Mouse (Mus musculus): ENCODE data around the gene Cyp4f13. TPM values are rescaled to one million over a fixed set of nuclear protein-coding genes. Genes with fewer than 3 reads are reported as not detected.
A peak's percentile ranks its signal among the peaks of the same experiment; 100 is the strongest.

Gene Cyp4f13
- polyA plus RNA-seq (2012; rRNA removed): 45.0 and 112 TPM in 2 replicates

- Histone ChIP-seq H3K36me3 (ENCODE audit: control insufficient read depth, insufficient read depth, low read length) (0 out of 2 replicates have a peak, but pooled peaks cover 1% of the 10 kb centered on the region), H3K27ac (ENCODE audit: insufficient read depth, low read depth, low read length) (peak within 1 kb of the TSS; percentile 96), H3K4me3 (ENCODE audit: low read depth, low read length) (peak within 1 kb of the TSS; percentile 85), H3K4me1 (ENCODE audit: control insufficient read depth, insufficient read depth, insufficient read length, low read length) (peaks cover 25% of the 10 kb centered on the region), H3K27me3 (ENCODE audit: control insufficient read depth, insufficient read depth, low read length) (no peaks in the 10 kb centered on the region)
- peak; percentile 91; the same call in 1 of the 2 replicates for TF ChIP-seq POLR2A (IDR thresholded peaks at IDR 0.05; ENCODE audit: low read depth, low read length)
- no peak for TF ChIP-seq CTCF (IDR thresholded peaks at IDR 0.05; ENCODE audit: extremely low read depth, insufficient read length, insufficient replicate concordance, low read depth, low read length)
- WGBS: 2% methylated on average over 12 of the region's 12 CpGs
Measured at GRCm38 (mm10) chr17:32947215-32947914, at the start of gene Cyp4f13. Gene Cyp4f13 (minus strand): TSS chr17:32947402.

- peaks cover 6% of the 10 kb centered on the region; the same call in 1 of the 2 replicates for H3K36me3 ChIP-seq (ENCODE audit: control insufficient read depth, insufficient read depth, low read length)
- under 1% methylated on average over 21 of the region's 21 CpGs for WGBS
- TF ChIP-seq CTCF (IDR thresholded peaks at IDR 0.05; ENCODE audit: extremely low read depth, insufficient read length, insufficient replicate concordance, low read depth, low read length) (no peak), POLR2A (IDR thresholded peaks at IDR 0.05; ENCODE audit: low read depth, low read length) (peak; percentile 24; the same call in 1 of the 2 replicates)
- H3K4me3 ChIP-seq (ENCODE audit: low read depth, low read length): peak within 1 kb of the TSS; percentile 94
- peak within 1 kb of the TSS; percentile 77 for H3K27ac ChIP-seq (ENCODE audit: insufficient read depth, low read depth, low read length)
- H3K27me3 ChIP-seq (ENCODE audit: control insufficient read depth, insufficient read depth, low read length): no peaks in the 10 kb centered on the region
- peaks cover 4% of the 10 kb centered on the region; the same call in 1 of the 2 replicates for H3K4me1 ChIP-seq (ENCODE audit: control insufficient read depth, insufficient read depth, insufficient read length, low read length)
Measured at GRCm38 (mm10) chr17:32992699-32993474, 45.7 kb upstream of the Cyp4f13 start, which contains the start of gene Zfp952. Gene Zfp952 (plus strand): TSS chr17:32993129.

- Histone ChIP-seq H3K4me3 (ENCODE audit: low read depth, low read length) (no peak overlapping the region), H3K36me3 (ENCODE audit: control insufficient read depth, insufficient read depth, low read length) (peaks cover 6% of the 10 kb centered on the region; the same call in 1 of the 2 replicates), H3K27ac (ENCODE audit: insufficient read depth, low read depth, low read length) (no peak overlapping the region), H3K4me1 (ENCODE audit: control insufficient read depth, insufficient read depth, insufficient read length, low read length) (peaks cover 4% of the 10 kb centered on the region; the same call in 1 of the 2 replicates), H3K27me3 (ENCODE audit: control insufficient read depth, insufficient read depth, low read length) (no peaks in the 10 kb centered on the region)
- TF ChIP-seq CTCF (IDR thresholded peaks at IDR 0.05; ENCODE audit: extremely low read depth, insufficient read length, insufficient replicate concordance, low read depth, low read length) (peak; percentile 38; the same call in 1 of the 2 replicates), POLR2A (IDR thresholded peaks at IDR 0.05; ENCODE audit: low read depth, low read length) (no peak)
- whole genome bisulfite sequencing: 53% methylated on average over 12 of the region's 12 CpGs
Measured at GRCm38 (mm10) chr17:32991965-32992698, 44.9 kb upstream of the Cyp4f13 start.

GRCm38 (mm10) chr17:32986301-32986700 is 39.1 kb upstream of the Cyp4f13 start:
- Histone ChIP-seq H3K4me3 (ENCODE audit: low read depth, low read length) (no peak overlapping the region), H3K27ac (ENCODE audit: insufficient read depth, low read depth, low read length) (no peak overlapping the region), H3K36me3 (ENCODE audit: control insufficient read depth, insufficient read depth, low read length) (no peaks in the 10 kb centered on the region), H3K27me3 (ENCODE audit: control insufficient read depth, insufficient read depth, low read length) (no peaks in the 10 kb centered on the region), H3K4me1 (ENCODE audit: control insufficient read depth, insufficient read depth, insufficient read length, low read length) (no peaks in the 10 kb centered on the region)
- 66% methylated on average over 4 of the region's 4 CpGs for WGBS
- TF ChIP-seq POLR2A (IDR thresholded peaks at IDR 0.05; ENCODE audit: low read depth, low read length) (no peak), CTCF (IDR thresholded peaks at IDR 0.05; ENCODE audit: extremely low read depth, insufficient read length, insufficient replicate concordance, low read depth, low read length) (no peak)

- H3K4me1 ChIP-seq (ENCODE audit: control insufficient read depth, insufficient read depth, insufficient read length, low read length): no peaks in the 10 kb centered on the region
- H3K4me3 ChIP-seq (ENCODE audit: low read depth, low read length): no peak overlapping the region
- WGBS: 89% methylated on average over 4 of the region's 4 CpGs
- H3K36me3 ChIP-seq (ENCODE audit: control insufficient read depth, insufficient read depth, low read length): peaks cover 29% of the 10 kb centered on the region
- TF ChIP-seq CTCF (IDR thresholded peaks at IDR 0.05; ENCODE audit: extremely low read depth, insufficient read length, insufficient replicate concordance, low read depth, low read length): no peak
- no peak for TF ChIP-seq POLR2A (IDR thresholded peaks at IDR 0.05; ENCODE audit: low read depth, low read length)
- H3K27ac ChIP-seq (ENCODE audit: insufficient read depth, low read depth, low read length): no peak overlapping the region
- H3K27me3 ChIP-seq (ENCODE audit: control insufficient read depth, insufficient read depth, low read length): no peaks in the 10 kb centered on the region
Measured at GRCm38 (mm10) chr17:32981361-32981760, 34.2 kb upstream of the Cyp4f13 start.

- Histone ChIP-seq H3K36me3 (ENCODE audit: control insufficient read depth, insufficient read depth, low read length) (no peaks in the 10 kb centered on the region), H3K4me3 (ENCODE audit: low read depth, low read length) (peak within 1 kb of the TSS; percentile 92), H3K4me1 (ENCODE audit: control insufficient read depth, insufficient read depth, insufficient read length, low read length) (peaks cover 9% of the 10 kb centered on the region), H3K27me3 (ENCODE audit: control insufficient read depth, insufficient read depth, low read length) (no peaks in the 10 kb centered on the region), H3K27ac (ENCODE audit: insufficient read depth, low read depth, low read length) (peak within 1 kb of the TSS; percentile 86)
- under 1% methylated on average over 33 of the region's 33 CpGs for WGBS
- TF ChIP-seq CTCF (IDR thresholded peaks at IDR 0.05; ENCODE audit: extremely low read depth, insufficient read length, insufficient replicate concordance, low read depth, low read length) (no peak), POLR2A (IDR thresholded peaks at IDR 0.05; ENCODE audit: low read depth, low read length) (peak; percentile 48; the same call in 1 of the 2 replicates)
Measured at GRCm38 (mm10) chr17:32965623-32966290, 18.6 kb upstream of the Cyp4f13 start, which contains the start of gene Zfp472. Gene Zfp472 (plus strand): TSS chr17:32965814.

All from small intestine, adult 2 months (tissue).